Mouse (Mus musculus) left cerebral cortex, postnatal 25 days (tissue): ENCODE measurements around the gene Casz1. TPM values are rescaled to one million over a fixed set of nuclear protein-coding genes. Genes with fewer than 3 reads are reported as not detected.

Experiments
- DNase-seq, 2 experiments: peaks; one replicate each; pipeline ENCODE4 v3.0.0; 2022; ENCODE audit warnings: low spot score in 2 of 2, mixed read lengths in 1 of 2
- intact Hi-C: fragments of 180-260 bp; cut with DNase I; formaldehyde crosslinking; loops from one replicate; pipeline ENCODE4 v1.15.1; 2025
- total RNA-seq, 2 experiments: library from RNA; stranded (reverse); gene quantifications; 2 replicates each; pipeline ENCODE4 v1.2.3; 2021

Casz1 gene
- total RNA-seq, 2 experiments from 2014 or later, result 0.94 to 1.8 TPM

GRCm38 (mm10) chr4:148890892-148891838, 86.9 kb downstream of the Casz1 start:
- intact Hi-C loops, result no loop called here

DNA sequence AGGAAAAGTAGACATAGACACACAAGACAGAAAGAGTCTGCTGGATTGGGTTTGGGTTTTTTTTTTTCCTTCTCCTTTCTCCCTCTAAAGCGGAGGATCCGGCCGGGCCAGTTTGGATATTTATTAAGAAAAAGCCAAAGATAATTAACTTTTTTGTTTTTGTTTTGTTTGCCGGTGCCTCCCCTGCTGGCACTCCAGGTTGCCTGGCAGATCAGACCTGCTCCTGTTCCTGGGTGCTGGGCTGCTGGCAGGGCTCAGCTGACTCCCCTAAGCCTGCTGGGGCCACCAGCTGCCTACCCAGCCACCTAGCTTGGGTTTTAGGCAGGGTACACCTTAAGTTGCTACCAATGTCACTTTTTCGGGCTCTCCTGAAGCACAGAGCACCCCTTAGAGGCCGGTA, 91.9 kb downstream of the Casz1 start:
- intact Hi-C loops, result no loop called here
- DNase-seq, result no peak

More at GRCm38 (mm10) chr4:148890892-148891838, 86.9 kb downstream of the Casz1 start:
- no peak for DNase-seq

GRCm38 (mm10) chr4:148899927-148900294, 95.7 kb downstream of the Casz1 start:
- intact Hi-C loops, result no loop called here
- no peak for DNase-seq

- peak; percentile 27 to 41 for DNase-seq
These were observed 96.3 kb downstream of the Casz1 start for GRCm38 (mm10) chr4:148900295-148901211.

GRCm38 (mm10) chr4:148901275-148902052, 97.2 kb downstream of the Casz1 start:
- intact Hi-C loops, result no loop called here

More at GRCm38 (mm10) chr4:148900295-148901211, 96.3 kb downstream of the Casz1 start:
- intact Hi-C loops, result no loop called here

DNA sequence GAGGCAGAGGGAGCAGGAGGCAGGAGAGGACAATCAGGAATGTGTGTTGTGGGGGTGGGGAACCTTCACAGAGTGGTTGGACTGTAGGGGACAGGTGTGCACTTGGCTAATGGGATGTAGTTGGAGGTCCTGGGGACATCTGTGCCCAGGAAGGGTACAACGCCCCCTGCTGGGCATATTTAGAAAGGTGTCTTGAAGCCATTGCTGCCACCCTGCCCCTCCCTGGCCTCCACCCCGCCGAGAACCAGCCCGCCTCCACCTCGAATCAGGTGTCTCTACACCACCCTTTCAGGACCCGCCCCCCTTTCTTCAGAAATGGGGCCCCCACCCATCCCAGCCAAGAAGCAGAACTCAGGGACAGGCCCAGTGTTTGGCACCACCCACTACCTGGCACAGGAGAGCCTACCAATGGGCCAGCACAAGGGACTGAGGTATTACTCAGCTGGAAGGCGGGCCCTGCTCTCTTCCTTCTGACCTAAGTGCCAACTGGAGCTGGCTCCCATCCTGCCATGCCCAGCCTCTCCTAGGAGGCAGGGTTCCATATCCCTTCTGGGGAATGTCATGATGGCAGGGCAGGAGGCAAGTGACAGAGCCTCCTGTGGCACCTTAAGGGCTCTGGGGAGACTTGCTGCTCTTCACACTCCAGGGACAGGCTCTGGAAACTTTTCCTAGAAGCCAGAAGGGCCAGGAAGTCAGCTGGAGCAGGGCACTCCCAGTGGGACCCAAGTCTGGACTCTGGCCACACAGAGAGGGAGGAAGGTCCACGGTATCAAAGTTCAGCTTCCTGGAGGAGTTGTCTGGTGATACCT, 98.9 kb downstream of the Casz1 start:
- no peak for DNase-seq
- intact Hi-C loops, result no loop called here

More at GRCm38 (mm10) chr4:148901275-148902052, 97.2 kb downstream of the Casz1 start:
- DNase-seq, result no peak

- DNase-seq, result no peak
- intact Hi-C loops, result no loop called here
These were observed 101.1 kb downstream of the Casz1 start for GRCm38 (mm10) chr4:148905295-148905694.

- intact Hi-C loops, result no loop called here
- no peak for DNase-seq
These were observed 102.6 kb downstream of the Casz1 start for GRCm38 (mm10) chr4:148906806-148907205.

GRCm38 (mm10) chr4:148908214-148908681, 104.0 kb downstream of the Casz1 start:
- DNase-seq, result no peak
- intact Hi-C loops, result no loop called here

DNA sequence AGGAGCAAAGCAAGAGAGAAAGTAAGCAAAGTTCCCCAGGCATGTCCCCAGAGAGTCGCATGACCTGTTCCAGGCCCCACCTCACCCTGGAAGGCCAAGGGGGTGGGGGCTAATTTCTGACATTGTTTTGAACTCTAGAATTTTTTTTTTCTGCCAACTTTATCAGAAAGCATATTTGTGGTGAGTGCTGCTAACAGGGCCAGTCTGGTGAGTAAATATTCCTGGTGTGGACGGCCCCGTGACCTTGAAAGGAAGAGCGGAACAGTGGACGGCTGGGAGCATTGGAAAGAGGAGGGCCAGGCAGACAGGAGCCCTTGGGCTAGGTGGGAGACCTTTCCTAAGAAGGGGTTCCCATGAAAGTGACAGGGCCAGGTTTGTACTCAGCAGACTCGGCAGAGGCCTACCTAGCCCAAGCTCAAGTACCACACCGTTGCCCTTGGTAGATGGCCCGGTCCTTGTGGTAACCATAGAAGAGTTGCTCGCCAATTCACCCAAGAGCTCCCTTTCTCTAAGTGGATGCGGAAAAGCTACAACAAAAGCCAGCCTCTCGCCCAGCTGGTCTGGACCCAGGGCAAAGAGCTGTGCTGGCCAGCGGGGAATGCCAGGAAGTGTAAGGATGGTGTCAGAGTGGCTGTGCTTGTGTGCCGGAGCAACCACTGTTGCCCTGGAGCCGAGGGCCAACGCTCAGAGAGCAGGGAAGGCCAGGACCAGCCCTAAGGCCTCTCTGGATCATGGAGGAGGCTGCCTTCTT, 104.7 kb downstream of the Casz1 start:
- intact Hi-C loops, result no loop called here
- no peak for DNase-seq

DNA sequence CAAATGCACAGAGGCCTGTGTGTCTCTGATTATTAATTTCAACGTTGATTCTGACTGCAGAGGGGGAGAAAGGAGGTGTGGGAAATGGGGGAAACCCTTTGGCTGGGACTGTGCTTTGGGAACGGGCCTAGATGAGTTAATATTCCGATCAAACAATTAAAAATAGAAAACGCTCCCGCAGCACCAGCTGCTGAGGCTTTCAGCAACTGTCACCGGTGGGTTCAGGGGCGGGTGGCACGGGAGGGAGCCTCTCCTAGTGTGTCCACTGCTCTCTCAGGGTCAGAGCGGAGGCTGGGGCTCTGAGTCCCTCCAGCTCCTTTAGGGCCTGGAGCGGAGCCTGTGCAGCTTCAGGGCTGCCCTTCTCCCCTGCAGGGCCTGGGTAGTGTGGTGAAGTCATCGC, 105.3 kb downstream of the Casz1 start:
- no peak for DNase-seq
- intact Hi-C loops, result no loop called here

DNA sequence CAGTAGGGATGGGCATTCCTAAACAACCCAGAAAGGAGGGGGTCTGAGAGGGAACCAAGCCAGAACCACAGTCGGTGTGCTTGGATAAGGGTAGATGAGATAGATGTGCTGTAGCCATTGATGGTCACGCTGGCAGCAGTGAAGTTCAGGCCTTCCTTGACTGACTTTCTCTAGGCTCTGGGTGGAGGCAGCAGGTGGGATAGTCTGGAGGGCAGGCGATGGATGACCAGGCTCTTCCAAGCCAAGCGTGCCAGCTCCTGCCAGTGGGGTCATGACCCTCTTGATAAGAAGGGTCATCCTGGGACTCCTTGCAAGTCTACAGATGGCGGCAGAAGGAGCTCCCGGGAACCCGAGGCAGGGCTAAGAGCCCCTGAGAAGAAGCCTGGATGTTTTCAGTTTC, 107.9 kb downstream of the Casz1 start:
- intact Hi-C loops, result no loop called here
- no peak for DNase-seq

DNA sequence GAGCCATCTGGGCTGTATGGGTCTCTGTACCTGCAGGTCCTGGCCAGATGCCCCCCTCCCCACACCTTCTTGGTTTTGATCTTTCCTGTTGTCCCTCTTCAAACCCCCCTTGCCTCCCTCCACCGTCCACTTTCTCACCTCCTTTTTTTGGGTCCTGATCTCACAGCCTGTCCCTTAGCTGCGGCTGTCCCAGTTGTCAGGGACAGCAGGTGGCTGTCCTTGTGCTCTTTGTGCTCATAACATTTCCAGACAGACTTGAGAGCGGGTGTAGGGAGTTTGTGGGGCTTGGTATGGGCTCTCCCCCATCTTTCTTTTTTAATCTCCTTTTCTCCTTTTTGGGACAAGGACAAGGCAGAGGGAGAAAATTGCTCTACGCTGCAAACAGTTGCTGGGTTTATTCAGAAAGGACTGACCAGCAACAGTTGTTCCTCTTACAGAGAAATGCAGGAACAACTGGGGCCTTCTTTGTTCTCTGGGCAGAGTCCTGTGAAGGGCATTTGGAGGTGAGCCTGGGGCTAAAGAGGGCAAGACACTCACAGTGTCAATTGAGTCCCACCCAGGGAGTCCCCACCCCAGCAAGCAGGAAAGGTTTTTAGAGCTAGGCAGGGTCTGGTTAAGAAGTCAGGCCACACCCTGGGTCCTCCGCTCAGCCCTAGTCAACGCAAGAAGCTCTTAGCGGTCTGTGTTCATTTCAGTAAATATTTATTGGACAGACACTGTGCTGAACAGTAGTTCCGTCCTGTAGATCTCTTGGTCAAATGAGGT, 108.8 kb downstream of the Casz1 start:
- DNase-seq, result no peak
- intact Hi-C loops, result no loop called here

- no peak for DNase-seq
- intact Hi-C loops, result no loop called here
These were observed 110.8 kb downstream of the Casz1 start for GRCm38 (mm10) chr4:148914863-148915622.

- intact Hi-C loops, result no loop called here
- no peak for DNase-seq
These were observed 111.6 kb downstream of the Casz1 start for GRCm38 (mm10) chr4:148915849-148916248.

DNA sequence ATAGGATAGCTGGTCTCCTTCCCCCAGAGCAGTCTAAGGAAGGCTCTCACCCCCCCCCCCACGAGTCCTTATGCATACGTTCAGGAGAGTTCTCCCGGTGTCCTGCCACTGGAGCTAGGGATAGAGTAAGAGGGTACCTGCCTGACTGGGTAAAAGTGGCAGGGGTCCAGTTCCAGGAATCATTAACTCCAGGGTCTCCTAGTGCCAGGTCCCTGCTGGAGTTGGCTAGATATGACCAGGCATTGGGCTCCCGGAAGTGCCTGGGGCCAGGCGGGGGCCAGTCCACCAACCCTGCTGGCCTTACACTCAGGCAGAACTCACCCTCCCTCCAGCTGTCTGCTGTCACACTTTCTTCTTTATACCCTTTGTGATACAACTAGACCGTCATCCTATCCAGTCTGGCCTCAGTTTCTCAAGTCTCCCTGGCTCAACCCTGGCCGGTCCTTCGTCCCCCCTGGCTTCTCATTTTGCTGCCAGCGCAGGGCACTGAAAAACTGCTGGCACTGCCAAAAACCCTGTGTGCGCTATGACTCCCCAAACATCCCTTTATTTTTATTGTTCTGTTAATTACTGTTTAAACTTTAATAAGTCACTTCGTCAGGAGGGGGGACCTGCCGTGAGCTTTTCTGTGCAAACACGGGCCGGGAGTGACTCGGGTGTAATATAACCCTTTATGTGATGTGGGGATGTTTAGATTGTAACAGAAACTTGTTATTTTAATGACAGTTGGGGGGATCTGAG, 114.6 kb downstream of the Casz1 start:
- no peak for DNase-seq
- intact Hi-C loops, result no loop called here
